Mouse (Mus musculus) kidney, adult 11 months (tissue): ENCODE measurements around the gene Wdhd1.

Experiments
- DNase-seq: peaks from one replicate; pipeline ENCODE4 v3.0.0; 2022

Gene Wdhd1

GRCm38 (mm10) chr14:47220231-47221025 is 56.2 kb downstream of the Wdhd1 start:
- no peak for DNase-seq

- no peak for DNase-seq
These were observed 57.7 kb downstream of the Wdhd1 start for GRCm38 (mm10) chr14:47218766-47219606.

GRCm38 (mm10) chr14:47216541-47216940 is 60.1 kb downstream of the Wdhd1 start:
- DNase-seq = no peak

- DNase-seq = no peak
These were observed 62.3 kb downstream of the Wdhd1 start for GRCm38 (mm10) chr14:47214367-47214766.

DNA sequence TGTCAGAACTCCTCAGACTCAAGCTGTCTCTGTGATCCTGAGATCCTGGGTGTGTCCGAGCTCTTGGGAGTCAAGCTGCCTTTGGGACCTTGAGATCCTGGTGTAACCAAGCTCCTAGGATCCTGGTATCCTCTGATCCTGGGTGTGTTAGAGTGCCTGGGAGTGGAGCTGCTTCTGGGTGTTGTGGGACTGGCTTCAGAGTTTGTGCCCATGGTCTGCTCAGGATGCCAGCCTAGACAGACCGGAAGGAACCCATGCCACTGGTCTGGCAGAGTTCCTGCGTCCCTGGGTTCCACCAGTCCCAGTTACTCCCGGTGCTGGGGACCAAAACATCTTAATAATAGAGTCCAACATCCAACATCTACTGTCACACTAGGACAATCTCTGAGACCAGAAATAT is 63.4 kb downstream of the Wdhd1 start:
- no peak for DNase-seq

- DNase-seq = no peak
These were observed 66.9 kb downstream of the Wdhd1 start for GRCm38 (mm10) chr14:47209669-47210164.

DNA sequence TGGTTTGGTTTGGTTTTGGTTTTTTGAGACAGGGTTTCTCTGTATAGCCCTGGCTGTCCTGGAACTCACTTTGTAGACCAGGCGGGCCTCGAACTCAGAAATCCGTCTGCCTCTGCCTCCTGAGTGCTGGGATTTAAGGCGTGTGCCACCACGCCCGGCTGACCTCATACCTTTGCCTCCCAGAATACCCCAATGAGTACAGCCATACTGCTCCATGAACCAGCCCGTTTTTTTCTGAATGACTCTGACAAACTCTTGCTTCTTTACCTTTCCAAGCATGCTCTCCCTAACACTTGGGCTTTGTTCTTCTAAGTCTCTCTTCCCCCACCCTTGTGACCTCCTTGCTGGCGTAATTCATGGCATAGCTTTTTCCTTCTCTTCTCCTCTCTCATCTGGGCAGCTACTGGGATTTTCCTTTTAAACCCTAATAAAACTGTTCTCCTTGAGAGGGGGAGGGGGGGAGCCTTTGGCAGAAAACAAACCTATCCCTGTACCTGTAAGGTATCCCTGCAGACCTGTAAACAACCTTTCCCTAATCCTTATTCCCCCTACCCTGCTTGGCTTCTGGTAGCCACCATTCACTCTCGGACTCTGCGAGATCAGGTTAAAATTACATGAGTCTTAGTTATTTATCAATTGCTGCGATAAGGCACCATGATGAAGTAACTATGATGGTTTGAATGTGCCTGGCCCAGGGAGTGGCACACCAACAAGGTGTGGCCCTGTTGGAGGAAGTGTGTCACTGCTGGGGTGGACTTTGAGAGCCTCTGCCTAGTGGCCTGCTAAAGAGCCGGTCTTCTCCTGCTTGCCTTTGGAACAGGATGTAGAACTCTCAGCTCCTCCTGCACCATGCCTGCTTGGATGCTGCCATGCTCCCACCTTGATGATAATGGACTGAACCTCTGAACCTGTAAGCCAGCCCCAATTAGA is 67.8 kb downstream of the Wdhd1 start:
- no peak for DNase-seq

- DNase-seq = no peak
These were observed 70.1 kb downstream of the Wdhd1 start for GRCm38 (mm10) chr14:47206601-47207000.

DNA sequence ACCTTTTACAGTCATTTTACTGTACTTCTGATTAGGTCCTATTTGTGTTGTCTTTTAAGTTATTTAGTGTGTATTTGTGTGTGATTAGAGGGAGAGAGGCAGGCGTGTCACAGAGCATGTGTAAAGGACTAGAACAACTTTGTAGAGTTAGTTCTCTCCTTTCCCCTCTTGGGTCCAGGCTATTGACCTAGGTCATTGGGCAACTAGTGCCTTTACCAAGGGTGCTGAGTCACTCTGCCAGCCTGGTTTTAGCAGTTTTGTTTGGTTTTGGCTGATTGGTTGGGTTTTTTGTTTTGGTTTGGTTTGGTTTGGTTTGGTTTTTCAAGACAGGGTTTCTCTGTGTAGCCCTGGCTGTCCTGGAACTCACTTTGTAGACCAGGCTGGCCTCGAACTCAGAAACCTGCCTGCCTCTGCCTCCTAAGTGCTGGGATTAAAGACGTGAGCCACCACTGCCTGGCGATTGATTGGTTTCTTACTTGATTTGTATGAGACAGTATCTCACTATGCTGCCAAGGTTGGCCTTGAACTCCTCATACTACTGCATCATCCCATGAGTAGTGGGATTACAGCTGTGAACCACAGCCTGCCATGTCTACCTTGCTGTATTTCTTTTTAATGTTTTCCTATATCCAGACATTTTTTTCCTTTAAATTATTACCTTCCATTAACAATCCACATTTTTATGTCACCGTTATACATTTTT is 71.2 kb downstream of the Wdhd1 start:
- DNase-seq = no peak

DNA sequence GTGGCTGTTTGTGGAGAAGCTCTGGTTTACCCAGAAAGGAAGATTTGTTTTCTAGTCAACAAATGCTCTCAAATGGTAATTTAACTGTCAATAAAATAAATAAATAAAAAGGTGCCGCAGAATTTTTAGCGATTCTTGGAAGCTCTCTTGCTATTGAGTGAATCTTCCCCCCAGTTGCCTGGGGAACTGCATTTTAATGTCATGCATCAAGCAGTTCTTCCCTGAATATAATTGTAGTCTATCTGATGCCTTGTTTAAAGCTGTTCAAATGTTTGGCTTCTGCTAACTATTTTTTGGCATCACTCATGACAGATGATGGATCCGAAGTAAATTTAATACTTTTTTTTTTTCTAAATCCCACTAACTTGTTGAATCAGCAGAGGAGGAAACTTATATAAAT is 79.3 kb downstream of the Wdhd1 start:
- no peak for DNase-seq

DNA sequence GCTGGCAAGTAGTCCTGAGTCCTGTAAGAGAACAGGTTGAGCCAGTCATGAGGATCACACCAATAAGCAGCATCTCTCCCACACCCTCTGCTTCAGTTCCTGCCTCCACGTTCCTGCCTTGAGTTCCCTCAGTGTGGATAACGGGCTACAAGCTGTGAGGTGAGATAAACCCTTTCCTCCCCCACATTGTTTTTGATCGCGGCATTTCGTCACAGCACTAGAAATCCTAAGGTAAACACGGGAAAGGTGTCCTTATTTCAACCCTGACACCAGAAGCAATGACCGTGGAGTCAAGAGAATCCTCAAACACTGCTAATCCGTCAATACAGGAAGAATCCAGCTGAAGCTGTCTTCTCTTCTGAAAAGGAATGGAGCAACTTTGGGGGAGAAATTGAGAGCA is 79.9 kb downstream of the Wdhd1 start:
- DNase-seq = no peak

- DNase-seq = no peak
These were observed 82.6 kb downstream of the Wdhd1 start for GRCm38 (mm10) chr14:47194096-47194495.

DNA sequence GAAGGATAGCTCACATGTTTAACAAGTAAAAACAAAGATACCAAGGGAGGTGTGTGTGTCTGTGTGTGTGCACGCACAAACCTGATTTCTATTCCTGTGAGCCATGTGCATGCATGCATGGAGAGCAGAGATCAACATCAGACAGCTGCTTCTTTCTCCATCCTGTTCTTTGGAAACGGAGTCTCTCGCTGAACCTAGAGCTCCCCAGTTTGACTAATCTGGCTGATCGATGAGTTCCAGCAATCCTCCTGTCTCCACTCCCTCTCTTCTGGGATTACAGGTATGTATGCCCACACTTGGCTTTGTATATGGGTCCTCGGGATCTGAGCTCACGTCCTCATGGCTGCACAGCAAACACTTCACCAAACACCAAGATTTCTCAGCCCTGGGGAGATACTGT is 83.2 kb downstream of the Wdhd1 start:
- no peak for DNase-seq

- DNase-seq = no peak
These were observed 84.8 kb downstream of the Wdhd1 start for GRCm38 (mm10) chr14:47191861-47192260.
